Mouse (Mus musculus) left cerebral cortex, postnatal 25 days (tissue): ENCODE measurements around the gene March8. TPM values are rescaled to one million over a fixed set of nuclear protein-coding genes. Genes with fewer than 3 reads are reported as not detected.

Experiments
- DNase-seq, 2 experiments: peaks; one replicate each; pipeline ENCODE4 v3.0.0; 2022; ENCODE audit warnings: low spot score in 2 of 2, mixed read lengths in 1 of 2
- intact Hi-C: fragments of 180-260 bp; cut with DNase I; formaldehyde crosslinking; loops from one replicate; pipeline ENCODE4 v1.15.1; 2025
- total RNA-seq, 2 experiments: library from RNA; stranded (reverse); gene quantifications; 2 replicates each; pipeline ENCODE4 v1.2.3; 2021

March8 gene
- total RNA-seq, 2 experiments from 2014 or later = 45.7 to 48.9 TPM

- DNase-seq = no peak
- intact Hi-C loops = no loop called here
Measured at GRCm38 (mm10) chr6:116369811-116370210, 32.0 kb downstream of the March8 start.

GRCm38 (mm10) chr6:116370216-116370976, 32.6 kb downstream of the March8 start:
- no peak for DNase-seq
- intact Hi-C loops = no loop called here

- intact Hi-C loops = no loop called here
- no peak for DNase-seq
Measured at GRCm38 (mm10) chr6:116371500-116371899, 33.7 kb downstream of the March8 start.

- DNase-seq = no peak
- intact Hi-C loops = no loop called here
Measured at GRCm38 (mm10) chr6:116374136-116374535, 36.3 kb downstream of the March8 start.

GRCm38 (mm10) chr6:116374618-116375017, 36.8 kb downstream of the March8 start:
- intact Hi-C loops = no loop called here

GRCm38 (mm10) chr6:116378892-116379291, 41.1 kb downstream of the March8 start:
- no peak for DNase-seq
- intact Hi-C loops = no loop called here

More at GRCm38 (mm10) chr6:116374618-116375017, 36.8 kb downstream of the March8 start:
- DNase-seq = no peak

GRCm38 (mm10) chr6:116380157-116380556, 42.3 kb downstream of the March8 start:
- no peak for DNase-seq
- intact Hi-C loops = no loop called here

- intact Hi-C loops = no loop called here
- no peak for DNase-seq
Measured at GRCm38 (mm10) chr6:116381605-116382004, 43.8 kb downstream of the March8 start.

GRCm38 (mm10) chr6:116383582-116383981, 45.8 kb downstream of the March8 start:
- no peak for DNase-seq
- intact Hi-C loops = no loop called here

GRCm38 (mm10) chr6:116385194-116386044, 47.6 kb downstream of the March8 start:
- intact Hi-C loops = no loop called here

GRCm38 (mm10) chr6:116386045-116386415, 48.2 kb downstream of the March8 start:
- no peak for DNase-seq
- intact Hi-C loops = no loop called here

More at GRCm38 (mm10) chr6:116385194-116386044, 47.6 kb downstream of the March8 start:
- DNase-seq = no peak

GRCm38 (mm10) chr6:116386506-116386905, 48.7 kb downstream of the March8 start:
- intact Hi-C loops = no loop called here

GRCm38 (mm10) chr6:116388068-116388467, 50.2 kb downstream of the March8 start:
- intact Hi-C loops = no loop called here
- DNase-seq = no peak

More at GRCm38 (mm10) chr6:116386506-116386905, 48.7 kb downstream of the March8 start:
- DNase-seq = no peak

GRCm38 (mm10) chr6:116389481-116389880, 51.7 kb downstream of the March8 start:
- DNase-seq = no peak
- intact Hi-C loops = no loop called here

GRCm38 (mm10) chr6:116394916-116395648, 57.3 kb downstream of the March8 start:
- no peak for DNase-seq
- intact Hi-C loops = no loop called here

- intact Hi-C loops = no loop called here
Measured at GRCm38 (mm10) chr6:116397621-116398020, 59.8 kb downstream of the March8 start.

GRCm38 (mm10) chr6:116398136-116398535, 60.3 kb downstream of the March8 start:
- intact Hi-C loops = no loop called here
- DNase-seq = no peak

More at GRCm38 (mm10) chr6:116397621-116398020, 59.8 kb downstream of the March8 start:
- DNase-seq = no peak

GRCm38 (mm10) chr6:116401746-116402423, 64.1 kb downstream of the March8 start:
- intact Hi-C loops = no loop called here
- DNase-seq = no peak

- intact Hi-C loops = no loop called here
- DNase-seq = no peak
Measured at GRCm38 (mm10) chr6:116402426-116402825, 64.6 kb downstream of the March8 start.
